Mouse (Mus musculus): Measurements from ENCODE around the gene Catsperz. TPM values are rescaled to one million over a fixed set of nuclear protein-coding genes. Genes with fewer than 3 reads are reported as not detected.

The Catsperz gene
- total RNA-seq (2023): not detected

DNA sequence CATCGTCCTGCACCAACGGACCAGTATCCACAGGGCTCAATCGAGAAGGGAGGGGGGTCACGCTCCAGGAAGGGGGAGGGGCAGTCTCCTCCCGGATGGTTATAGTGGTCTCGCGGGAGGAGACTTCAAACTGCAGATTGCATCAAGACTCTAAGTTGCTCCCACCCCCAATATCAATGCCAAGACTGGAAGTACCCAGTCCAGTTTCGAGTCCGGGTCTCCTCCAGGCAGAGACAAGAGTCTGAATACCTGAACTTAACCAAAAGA, at the start of gene Catsperz:
Gene Catsperz, minus strand, starts transcription at position 74 of the 267 bp plus-strand sequence.

DNA sequence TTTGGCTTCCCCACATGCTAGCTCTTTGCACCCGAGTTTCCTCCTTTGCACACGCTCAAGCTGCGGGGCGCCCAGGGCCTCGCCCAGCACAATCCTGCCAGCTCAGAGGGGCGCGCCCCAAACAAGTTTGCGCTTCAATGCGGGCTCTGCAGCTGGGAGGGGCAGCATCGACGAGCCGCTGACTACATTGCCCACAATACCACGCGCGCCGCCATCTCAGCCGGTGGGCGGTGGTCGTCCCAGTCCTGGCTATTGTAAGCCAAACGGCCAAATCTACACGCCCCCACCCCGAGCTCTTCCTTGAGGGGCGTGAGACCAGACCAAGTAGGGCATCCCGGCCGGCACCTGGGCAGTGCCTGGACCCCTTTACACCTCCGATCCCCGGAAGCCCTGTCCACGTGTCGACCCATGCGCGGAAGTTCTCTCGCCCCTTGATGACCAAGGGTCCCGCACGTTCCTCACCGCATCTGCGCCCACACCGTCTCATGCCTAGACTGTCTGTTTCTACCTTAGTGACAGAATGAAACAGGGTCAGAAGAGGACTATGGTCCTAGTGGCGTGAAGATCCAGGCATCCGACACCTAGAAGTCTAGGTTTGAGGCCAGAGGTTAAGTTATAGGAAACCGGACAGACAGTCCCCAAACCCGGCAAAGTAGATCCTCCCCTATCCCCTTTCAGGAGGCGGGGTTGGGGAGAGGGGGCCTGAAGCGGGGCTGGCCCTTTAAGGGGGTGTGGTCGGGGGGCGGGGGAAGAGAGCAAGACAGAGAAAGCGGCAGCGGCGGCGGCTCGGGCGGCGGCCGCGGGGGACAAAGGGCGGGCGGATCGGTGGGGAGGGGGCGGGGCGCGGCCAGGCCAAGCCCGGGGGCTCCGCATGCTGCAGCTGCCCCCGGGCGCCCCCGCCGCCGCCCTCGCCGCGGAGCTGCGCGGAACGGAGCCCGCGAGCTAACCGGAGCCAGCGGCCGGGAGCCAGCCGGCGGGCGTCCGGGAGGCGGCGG, 49.3 kb upstream of the Catsperz start, which contains the start of gene Ppp1r14b:
Gene Ppp1r14b, plus strand, starts transcription at position 758 of the 995 bp plus-strand sequence.

GRCm38 (mm10) chr19:6942249-6942691, 17.1 kb upstream of the Catsperz start, which contains the start of gene Gpr137:
TSS of gene Gpr137 (minus strand) at chr19:6942480.

DNA sequence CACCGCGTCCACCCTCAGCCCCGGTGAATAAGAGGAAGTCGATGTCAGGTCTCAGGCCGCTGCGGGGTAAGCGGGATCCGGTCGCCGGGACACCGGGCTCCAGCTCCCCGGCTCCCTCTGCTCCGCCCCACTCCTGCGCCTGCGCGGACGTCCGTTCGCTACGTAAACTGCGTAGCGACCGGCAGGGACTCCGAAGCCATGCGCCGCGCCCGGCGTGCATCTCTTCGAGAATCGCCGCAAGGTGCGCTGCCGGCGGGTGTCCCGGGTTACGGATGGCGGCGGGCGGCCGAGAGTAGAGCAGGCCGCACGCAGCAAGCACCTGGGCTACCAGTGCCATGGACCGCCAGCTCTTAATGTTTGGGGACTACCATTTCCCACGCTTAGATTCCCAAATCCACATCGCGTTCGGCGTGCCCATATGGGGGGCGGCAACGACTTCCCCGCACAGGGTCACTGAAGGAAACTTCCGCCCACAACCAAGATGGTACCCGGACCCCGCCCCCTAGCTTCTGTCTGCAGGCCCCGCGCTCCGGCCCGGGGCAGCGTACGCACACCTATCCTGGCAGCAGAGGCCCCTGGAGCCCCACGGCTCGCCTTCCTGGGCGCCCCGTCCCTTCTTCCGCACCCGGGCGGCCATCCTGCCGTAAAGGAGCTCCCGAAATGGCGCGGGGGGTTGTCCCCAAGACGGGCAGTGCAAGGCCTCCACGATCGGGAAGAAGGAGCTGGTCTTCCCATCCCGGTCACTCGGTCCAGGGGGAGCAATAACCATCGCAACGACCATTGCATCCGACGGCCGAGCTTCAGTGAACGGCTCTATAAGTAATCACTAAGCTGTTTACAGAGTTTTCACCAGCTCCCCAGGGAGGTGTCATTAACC, 16.4 kb upstream of the Catsperz start, which contains the start of gene Bad:
Gene Bad, plus strand, starts transcription at position 490 of the 877 bp plus-strand sequence.

DNA sequence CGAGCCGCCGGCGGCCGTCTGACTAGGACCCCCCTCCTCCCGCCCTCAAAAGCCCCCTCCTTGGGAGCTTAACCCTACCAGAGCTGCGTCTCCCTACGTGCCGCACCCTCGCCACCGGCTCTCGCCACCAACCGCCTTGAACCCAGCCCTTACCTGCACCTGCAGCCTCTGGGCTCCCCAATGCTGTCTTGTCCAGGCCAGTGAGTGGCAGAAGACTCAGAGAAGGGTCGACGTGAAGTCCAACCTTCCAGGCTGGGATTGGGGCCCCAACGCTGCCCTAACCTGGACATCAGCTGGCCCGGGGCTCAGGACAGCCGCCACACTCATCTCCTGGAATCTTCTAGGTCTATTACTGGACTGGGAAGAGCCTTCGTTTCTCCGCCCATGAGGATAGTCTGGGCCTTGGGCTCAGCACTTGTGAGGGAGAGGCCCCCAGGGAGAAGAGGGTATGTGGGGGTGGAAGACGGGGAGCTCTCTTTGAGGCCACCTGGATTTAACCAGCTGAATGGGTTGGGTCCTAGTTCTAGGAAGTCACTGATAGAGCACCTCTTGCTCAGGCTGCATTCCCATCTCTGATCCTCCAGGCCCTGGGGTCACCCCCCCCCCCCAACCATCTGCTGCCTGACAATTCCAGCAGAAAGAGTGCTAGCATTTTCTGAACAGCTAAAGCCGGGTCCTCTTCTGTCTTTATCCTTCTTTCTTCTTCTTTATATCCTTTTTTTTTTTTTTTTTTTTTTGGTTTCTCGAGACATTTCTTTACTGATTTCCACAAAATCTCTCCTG, 9.2 kb upstream of the Catsperz start, which contains the start of gene Kcnk4:
Gene Kcnk4, minus strand, starts transcription at position 321 of the 783 bp plus-strand sequence.

GRCm38 (mm10) chr19:6921647-6922567, 3.3 kb downstream of the Catsperz start, which contains the start of gene Esrra:
TSS of gene Esrra (minus strand) at chr19:6921813.

GRCm38 (mm10) chr19:6909507-6910289, 15.5 kb downstream of the Catsperz start, which contains the start of the genes Trmt112 and Prdx5:
TSS of gene Trmt112 (plus strand) at chr19:6909698.
TSS of gene Prdx5 (minus strand) at chr19:6910106.

Other genes with a start within 250 kb of the Catsperz start
- gene Rps6ka4, start 84.7 kb downstream of the Catsperz start, total RNA-seq (2023): 23.8 TPM
- 89.2 TPM for gene Ccdc88b, start 67.2 kb downstream of the Catsperz start, total RNA-seq (2023)
- 127 TPM for gene Trmt112, start 15.7 kb downstream of the Catsperz start, total RNA-seq (2023)
- 59.7 TPM for gene Prdx5, start 15.3 kb downstream of the Catsperz start, total RNA-seq (2023)
- gene Esrra, start 3.6 kb downstream of the Catsperz start, total RNA-seq (2023): 26.2 TPM
- gene Kcnk4, start 9.1 kb upstream of the Catsperz start, total RNA-seq (2023): not detected
- 7.8 TPM for gene Bad, start 16.5 kb upstream of the Catsperz start, total RNA-seq (2023)
- 6.1 TPM for gene Gpr137, start 17.1 kb upstream of the Catsperz start, total RNA-seq (2023)
- 120 TPM for gene Ppp1r14b, start 49.6 kb upstream of the Catsperz start, total RNA-seq (2023)
- 6.9 TPM for gene Plcb3, start 51.1 kb upstream of the Catsperz start, total RNA-seq (2023)
- gene Fkbp2, start 55.1 kb upstream of the Catsperz start, total RNA-seq (2023): 14.8 TPM
- gene Vegfb, start 62.3 kb upstream of the Catsperz start, total RNA-seq (2023): 15.2 TPM
- gene Dnajc4, start 67.2 kb upstream of the Catsperz start, total RNA-seq (2023): 17.2 TPM
- 6.0 TPM for gene Nudt22, start 70.7 kb upstream of the Catsperz start, total RNA-seq (2023)
- gene Trpt1, start 70.8 kb upstream of the Catsperz start, total RNA-seq (2023): 4.3 TPM
- gene Fermt3, start 94.1 kb upstream of the Catsperz start, total RNA-seq (2023): 152 TPM
- 117 TPM for gene Stip1, start 114.6 kb upstream of the Catsperz start, total RNA-seq (2023)
- 12.3 TPM for gene Macrod1, start 131.4 kb upstream of the Catsperz start, total RNA-seq (2023)
- not detected for gene Flrt1, start 180.3 kb upstream of the Catsperz start, total RNA-seq (2023)

Data from CD8-positive naive resting alpha-beta T cell, adult 57 days (primary cell).